Mouse (Mus musculus): ENCODE results near the gene Cotl1.

Cotl1 gene

GRCm38 (mm10) chr8:119844577-119844976 is 4.2 kb upstream of the Cotl1 start:
- H3K4me3 ChIP-seq (replicated peaks; ENCODE audit: low read length): no peak overlapping the region
- H3K36me3 ChIP-seq (ENCODE audit: insufficient read depth, low read length): no peaks in the 10 kb centered on the region
- peaks cover 27% of the 10 kb centered on the region for H3K4me1 ChIP-seq (replicated peaks; ENCODE audit: low read depth, low read length)
- H3K27me3 ChIP-seq (ENCODE audit: insufficient read depth, low read length): peaks cover 43% of the 10 kb centered on the region
- peaks cover 9% of the 10 kb centered on the region for H3K9me3 ChIP-seq (ENCODE audit: low read length)
- TF ChIP-seq NANOG (IDR thresholded peaks at IDR 0.05; ENCODE audit: borderline replicate concordance, low read length): no peak
- no peak for TF ChIP-seq POU5F1 (IDR thresholded peaks at IDR 0.05; ENCODE audit: borderline replicate concordance, low read length)
- TF ChIP-seq CTCF (conservative IDR thresholded peaks at IDR 0.05; ENCODE audit: low read length): no peak

- no peak overlapping the region for H3K4me3 ChIP-seq (replicated peaks; ENCODE audit: low read length)
- H3K36me3 ChIP-seq (ENCODE audit: insufficient read depth, low read length): no peaks in the 10 kb centered on the region
- peaks cover 39% of the 10 kb centered on the region for H3K4me1 ChIP-seq (replicated peaks; ENCODE audit: low read depth, low read length)
- peak; percentile 62 for TF ChIP-seq CTCF (conservative IDR thresholded peaks at IDR 0.05; ENCODE audit: low read length)
- no peak for TF ChIP-seq POU5F1 (IDR thresholded peaks at IDR 0.05; ENCODE audit: borderline replicate concordance, low read length)
- no peaks in the 10 kb centered on the region for H3K9me3 ChIP-seq (ENCODE audit: low read length)
- peaks cover 53% of the 10 kb centered on the region for H3K27me3 ChIP-seq (ENCODE audit: insufficient read depth, low read length)
Measured at GRCm38 (mm10) chr8:119843444-119843843, 3.1 kb upstream of the Cotl1 start.

GRCm38 (mm10) chr8:119840905-119841411 is 614 bp upstream of the Cotl1 start:
- H3K4me3 ChIP-seq (replicated peaks; ENCODE audit: low read length): peak overlapping the region; percentile 89
- peaks cover 48% of the 10 kb centered on the region for H3K4me1 ChIP-seq (replicated peaks; ENCODE audit: low read depth, low read length)
- peaks cover 58% of the 10 kb centered on the region for H3K27me3 ChIP-seq (ENCODE audit: insufficient read depth, low read length)
- no peak for TF ChIP-seq CTCF (conservative IDR thresholded peaks at IDR 0.05; ENCODE audit: low read length)
- no peak for TF ChIP-seq POU5F1 (IDR thresholded peaks at IDR 0.05; ENCODE audit: borderline replicate concordance, low read length)
- TF ChIP-seq NANOG (IDR thresholded peaks at IDR 0.05; ENCODE audit: borderline replicate concordance, low read length): no peak
- peaks cover 5% of the 10 kb centered on the region for H3K36me3 ChIP-seq (ENCODE audit: insufficient read depth, low read length)
- no peaks in the 10 kb centered on the region for H3K9me3 ChIP-seq (ENCODE audit: low read length)

GRCm38 (mm10) chr8:119839419-119840021 is 824 bp downstream of the Cotl1 start:
- peaks cover 5% of the 10 kb centered on the region for H3K36me3 ChIP-seq (ENCODE audit: insufficient read depth, low read length)
- H3K27me3 ChIP-seq (ENCODE audit: insufficient read depth, low read length): peaks cover 48% of the 10 kb centered on the region
- TF ChIP-seq CTCF (conservative IDR thresholded peaks at IDR 0.05; ENCODE audit: low read length) (no peak), POU5F1 (IDR thresholded peaks at IDR 0.05; ENCODE audit: borderline replicate concordance, low read length) (no peak)
- H3K4me1 ChIP-seq (replicated peaks; ENCODE audit: low read depth, low read length): peaks cover 53% of the 10 kb centered on the region
- H3K9me3 ChIP-seq (ENCODE audit: low read length): no peaks in the 10 kb centered on the region
- peak overlapping the region; percentile 89 for H3K4me3 ChIP-seq (replicated peaks; ENCODE audit: low read length)

- no peak for TF ChIP-seq CTCF (conservative IDR thresholded peaks at IDR 0.05; ENCODE audit: low read length)
- no peak for TF ChIP-seq NANOG (IDR thresholded peaks at IDR 0.05; ENCODE audit: borderline replicate concordance, low read length)
- TF ChIP-seq POU5F1 (IDR thresholded peaks at IDR 0.05; ENCODE audit: borderline replicate concordance, low read length): no peak
- Histone ChIP-seq H3K36me3 (ENCODE audit: insufficient read depth, low read length) (peaks cover 5% of the 10 kb centered on the region), H3K4me3 (replicated peaks; ENCODE audit: low read length) (peak overlapping the region; percentile 89), H3K27me3 (ENCODE audit: insufficient read depth, low read length) (peaks cover 46% of the 10 kb centered on the region), H3K4me1 (replicated peaks; ENCODE audit: low read depth, low read length) (peaks cover 58% of the 10 kb centered on the region), H3K9me3 (ENCODE audit: low read length) (no peaks in the 10 kb centered on the region)
Measured at GRCm38 (mm10) chr8:119838983-119839340, 1.4 kb downstream of the Cotl1 start.

- Histone ChIP-seq H3K4me1 (replicated peaks; ENCODE audit: low read depth, low read length) (peaks cover 64% of the 10 kb centered on the region), H3K4me3 (replicated peaks; ENCODE audit: low read length) (peak overlapping the region; percentile 37), H3K36me3 (ENCODE audit: insufficient read depth, low read length) (peaks cover 5% of the 10 kb centered on the region), H3K9me3 (ENCODE audit: low read length) (no peaks in the 10 kb centered on the region), H3K27me3 (ENCODE audit: insufficient read depth, low read length) (peaks cover 43% of the 10 kb centered on the region)
- no peak for TF ChIP-seq NANOG (IDR thresholded peaks at IDR 0.05; ENCODE audit: borderline replicate concordance, low read length)
- TF ChIP-seq POU5F1 (IDR thresholded peaks at IDR 0.05; ENCODE audit: borderline replicate concordance, low read length): no peak
- TF ChIP-seq CTCF (conservative IDR thresholded peaks at IDR 0.05; ENCODE audit: low read length): no peak
Measured at GRCm38 (mm10) chr8:119838100-119838982, 2.0 kb downstream of the Cotl1 start.

- Histone ChIP-seq H3K4me1 (replicated peaks; ENCODE audit: low read depth, low read length) (peaks cover 70% of the 10 kb centered on the region), H3K9me3 (ENCODE audit: low read length) (no peaks in the 10 kb centered on the region), H3K27me3 (ENCODE audit: insufficient read depth, low read length) (peaks cover 41% of the 10 kb centered on the region), H3K36me3 (ENCODE audit: insufficient read depth, low read length) (peaks cover 5% of the 10 kb centered on the region), H3K4me3 (replicated peaks; ENCODE audit: low read length) (peak overlapping the region; percentile 37)
- TF ChIP-seq NANOG (IDR thresholded peaks at IDR 0.05; ENCODE audit: borderline replicate concordance, low read length): no peak
- TF ChIP-seq POU5F1 (IDR thresholded peaks at IDR 0.05; ENCODE audit: borderline replicate concordance, low read length): no peak
- no peak for TF ChIP-seq CTCF (conservative IDR thresholded peaks at IDR 0.05; ENCODE audit: low read length)
Measured at GRCm38 (mm10) chr8:119837553-119838071, 2.7 kb downstream of the Cotl1 start.

- Histone ChIP-seq H3K4me1 (replicated peaks; ENCODE audit: low read depth, low read length) (peaks cover 78% of the 10 kb centered on the region), H3K27me3 (ENCODE audit: insufficient read depth, low read length) (peaks cover 38% of the 10 kb centered on the region), H3K36me3 (ENCODE audit: insufficient read depth, low read length) (peaks cover 5% of the 10 kb centered on the region), H3K9me3 (ENCODE audit: low read length) (no peaks in the 10 kb centered on the region), H3K4me3 (replicated peaks; ENCODE audit: low read length) (no peak overlapping the region)
- TF ChIP-seq POU5F1 (IDR thresholded peaks at IDR 0.05; ENCODE audit: borderline replicate concordance, low read length) (no peak), CTCF (conservative IDR thresholded peaks at IDR 0.05; ENCODE audit: low read length) (no peak), NANOG (IDR thresholded peaks at IDR 0.05; ENCODE audit: borderline replicate concordance, low read length) (no peak)
Measured at GRCm38 (mm10) chr8:119836831-119837230, 3.5 kb downstream of the Cotl1 start.
